Mouse (Mus musculus) MEL (cell line): ENCODE measurements around the gene Tbxa2r.

Experiments
- CHD1 ChIP-seq: IDR thresholded peaks from 2 replicates; pipeline ENCODE4 v1.6.1; 2012; ENCODE audit warnings: low read depth, mild to moderate bottlenecking, inconsistent platforms, low read length, improper control_type of control experiment
- CTCF ChIP-seq, 3 experiments: IDR thresholded peaks in 2 of 3; conservative IDR thresholded peaks in 1 of 3; 2 replicates each; pipeline ENCODE4 v1.5.1; 2011 to 2012; ENCODE audit warnings: low read length in 3 of 3, low read depth in 2 of 3, mild to moderate bottlenecking in 2 of 3, improper control_type of control experiment in 1 of 3, inconsistent platforms in 1 of 3, mixed read lengths in 1 of 3, moderate library complexity in 1 of 3; ENCODE audit not compliant: control insufficient read depth in 1 of 3, insufficient read depth in 1 of 3, poor library complexity in 1 of 3, severe bottlenecking in 1 of 3
- E2F4 ChIP-seq: IDR thresholded peaks from 2 replicates; pipeline ENCODE4 v1.6.1; 2011; ENCODE audit warnings: low read depth, low read length, improper control_type of control experiment, borderline replicate concordance
- GATA1 ChIP-seq: IDR thresholded peaks from 2 replicates; pipeline ENCODE4 v1.6.1; 2011; ENCODE audit warnings: low read depth, low read length, improper control_type of control experiment
- MAX ChIP-seq: IDR thresholded peaks from 2 replicates; pipeline ENCODE4 v1.6.1; 2011; ENCODE audit warnings: low read length, improper control_type of control experiment
- MEF2A ChIP-seq: IDR thresholded peaks from 2 replicates; pipeline ENCODE4 v1.6.1; 2014; ENCODE audit warnings: low read depth, mild to moderate bottlenecking, inconsistent platforms, low read length, improper control_type of control experiment; ENCODE audit not compliant: poor library complexity, insufficient replicate concordance, severe bottlenecking; ENCODE audit errors: extremely low read depth
- POLR2A ChIP-seq, 2 experiments: IDR thresholded peaks; 2 replicates each; pipeline ENCODE4 v1.6.1; 2011 to 2012; ENCODE audit warnings: low read length in 2 of 2, mild to moderate bottlenecking in 2 of 2, control low read depth in 1 of 2, improper control_type of control experiment in 1 of 2, low read depth in 1 of 2, moderate library complexity in 1 of 2; ENCODE audit not compliant: control insufficient read depth in 1 of 2, insufficient read depth in 1 of 2, poor library complexity in 1 of 2
- POLR2AphosphoS2 ChIP-seq: IDR thresholded peaks from 2 replicates; pipeline ENCODE4 v1.6.1; 2011; ENCODE audit warnings: low read length, improper control_type of control experiment
- RAD21 ChIP-seq: IDR thresholded peaks from 2 replicates; pipeline ENCODE4 v1.6.1; 2011; ENCODE audit warnings: mild to moderate bottlenecking, low read depth, low read length, improper control_type of control experiment
- TBP ChIP-seq: IDR thresholded peaks from 2 replicates; pipeline ENCODE4 v1.8.0; 2011; ENCODE audit warnings: low read depth, low read length, improper control_type of control experiment
- USF1 ChIP-seq: IDR thresholded peaks from 2 replicates; pipeline ENCODE4 v1.6.1; 2014; ENCODE audit warnings: low read depth, mild to moderate bottlenecking, inconsistent platforms, low read length, improper control_type of control experiment, moderate library complexity

- TF ChIP-seq CTCF (IDR thresholded peaks at IDR 0.05 in 2 of 3, conservative IDR thresholded peaks at IDR 0.05 in 1 of 3; ENCODE audit: control insufficient read depth in 1 of 3, insufficient read depth in 1 of 3, low read depth in 2 of 3, low read length in 3 of 3, poor library complexity in 1 of 3, severe bottlenecking in 1 of 3), result no peak
- no peak for TF ChIP-seq MEF2A
- TF ChIP-seq USF1, result no peak
- no peak for TF ChIP-seq E2F4
- no peak for TF ChIP-seq MAX
- TF ChIP-seq POLR2A (IDR thresholded peaks at IDR 0.05; ENCODE audit: control insufficient read depth in 1 of 2, insufficient read depth in 1 of 2, low read depth in 1 of 2, low read length in 2 of 2, poor library complexity in 1 of 2), result no peak
- no peak for TF ChIP-seq TBP
- TF ChIP-seq GATA1, result no peak
- TF ChIP-seq CHD1, result no peak
- TF ChIP-seq RAD21, result no peak
- TF ChIP-seq POLR2AphosphoS2, result no peak
These were observed 18.0 kb downstream of the Tbxa2r start for GRCm38 (mm10) chr10:81346453-81347067.
